Mouse (Mus musculus) midbrain, embryonic 14.5 days (tissue): Measurements from ENCODE around the gene Serpina3b. TPM values are rescaled to one million over a fixed set of nuclear protein-coding genes. Genes with fewer than 3 reads are reported as not detected.

Experiments
- ATAC-seq: fragments of 200-750 bp; cut with Nextera tagmentation; 2 replicates; pipeline ENCODE4 v1.8.0; 2017; ENCODE audit warnings: moderate number of reproducible peaks, moderate library complexity; ENCODE audit not compliant: low FRiP score, low TSS enrichment
- DNase-seq: peaks from one replicate; pipeline ENCODE4 v3.0.0-alpha.2; 2015
- H3K27ac ChIP-seq: fragments of 300-500 bp; sonication (generic); replicated peaks from 2 replicates; pipeline ENCODE4 v1.5.1; 2014; ENCODE audit warnings: mild to moderate bottlenecking, low read depth, low read length, moderate library complexity
- H3K27me3 ChIP-seq: fragments of 300-500 bp; sonication (generic); 2 replicates; pipeline ENCODE4 v1.6.1; 2014; ENCODE audit warnings: low read length, control low read depth, mixed read lengths; ENCODE audit not compliant: control insufficient read depth, insufficient read depth
- H3K36me3 ChIP-seq: fragments of 300-500 bp; sonication (generic); 2 replicates; pipeline ENCODE4 v1.6.1; 2014; ENCODE audit warnings: low read length, control low read depth; ENCODE audit not compliant: control insufficient read depth, insufficient read depth
- H3K4me1 ChIP-seq: fragments of 300-500 bp; sonication (generic); 2 replicates; pipeline ENCODE4 v1.6.1; 2014; ENCODE audit warnings: mild to moderate bottlenecking, antibody characterized with exemption, low read length, control low read depth; ENCODE audit not compliant: control insufficient read depth, insufficient read depth
- H3K4me2 ChIP-seq: fragments of 300-500 bp; sonication (generic); 2 replicates; pipeline ENCODE4 v1.6.1; 2014; ENCODE audit warnings: mild to moderate bottlenecking, low read length, moderate library complexity
- H3K4me3 ChIP-seq: fragments of 300-500 bp; sonication (generic); replicated peaks from 2 replicates; pipeline ENCODE4 v1.5.1; 2014; ENCODE audit warnings: low read depth, low read length
- H3K9ac ChIP-seq: fragments of 300-500 bp; sonication (generic); replicated peaks from 2 replicates; pipeline ENCODE4 v1.6.1; 2014; ENCODE audit warnings: mild to moderate bottlenecking, low read length, moderate library complexity
- H3K9me3 ChIP-seq: fragments of 300-500 bp; sonication (generic); 2 replicates; pipeline ENCODE4 v1.6.1; 2016; ENCODE audit warnings: low read length, control low read depth, mixed read lengths; ENCODE audit not compliant: control insufficient read depth
- WGBS: fragments of 180-500 bp; shearing (Covaris S2); extraction: QIAGEN DNeasy Blood & Tissue Kit; methylation state at CpG from one replicate; pipeline ENCODE4 v1.1.7; 2014; 5-methylcytosine and 5-hydroxymethylcytosine counted together
- polyA plus RNA-seq: library from polyadenylated mRNA; unstranded; fragments of >200 nt; fragmentation: Nextera tagmentation; extraction: Ambion mirVana; gene quantifications from 2 replicates; pipeline ENCODE4 v1.2.1, GENCODE M21; 2014

Serpina3b gene
- polyA plus RNA-seq, 1 experiment from 2014 or later, result not detected

- Histone ChIP-seq H3K36me3 (no peaks in the 10 kb centered on the region), H3K4me2 (no peak overlapping the region), H3K27ac (no peak overlapping the region), H3K9me3 (no peaks in the 10 kb centered on the region), H3K9ac (no peak overlapping the region), H3K4me1 (no peaks in the 10 kb centered on the region), H3K4me3 (no peak overlapping the region), H3K27me3 (no peaks in the 10 kb centered on the region)
- 83% methylated on average over 1 of the region's 1 CpGs for WGBS
- DNase-seq (no peak), ATAC-seq (no peak)
Measured at GRCm38 (mm10) chr12:104123097-104123496, 4.7 kb upstream of the Serpina3b start.

GRCm38 (mm10) chr12:104123996-104124395, 3.8 kb upstream of the Serpina3b start:
- H3K4me2 ChIP-seq, result no peak overlapping the region
- WGBS, result 83% methylated on average over 2 of the region's 2 CpGs
- no peaks in the 10 kb centered on the region for H3K36me3 ChIP-seq
- H3K27me3 ChIP-seq, result no peaks in the 10 kb centered on the region
- H3K9ac ChIP-seq, result no peak overlapping the region
- DNase-seq, result no peak
- H3K27ac ChIP-seq, result no peak overlapping the region
- no peaks in the 10 kb centered on the region for H3K4me1 ChIP-seq
- ATAC-seq, result no peak
- H3K9me3 ChIP-seq, result no peaks in the 10 kb centered on the region
- H3K4me3 ChIP-seq, result no peak overlapping the region

- ATAC-seq, result no peak
Measured at GRCm38 (mm10) chr12:104125021-104125560, 2.7 kb upstream of the Serpina3b start.

GRCm38 (mm10) chr12:104131041-104131440, 3.2 kb downstream of the Serpina3b start:
- H3K27me3 ChIP-seq, result no peaks in the 10 kb centered on the region
- H3K9me3 ChIP-seq, result no peaks in the 10 kb centered on the region
- DNase-seq (no peak), ATAC-seq (no peak)
- no peak overlapping the region for H3K4me2 ChIP-seq
- H3K4me3 ChIP-seq, result no peak overlapping the region
- no peaks in the 10 kb centered on the region for H3K36me3 ChIP-seq
- no peak overlapping the region for H3K27ac ChIP-seq
- no peaks in the 10 kb centered on the region for H3K4me1 ChIP-seq
- H3K9ac ChIP-seq, result no peak overlapping the region

More at GRCm38 (mm10) chr12:104125021-104125560, 2.7 kb upstream of the Serpina3b start:
- Histone ChIP-seq H3K4me3 (no peak overlapping the region), H3K36me3 (no peaks in the 10 kb centered on the region), H3K9me3 (no peaks in the 10 kb centered on the region), H3K27me3 (no peaks in the 10 kb centered on the region), H3K9ac (no peak overlapping the region), H3K4me1 (no peaks in the 10 kb centered on the region), H3K27ac (no peak overlapping the region), H3K4me2 (no peak overlapping the region)
- WGBS, result 88% methylated on average over 5 of the region's 5 CpGs
- no peak for DNase-seq

- Histone ChIP-seq H3K9ac (no peak overlapping the region), H3K27me3 (no peaks in the 10 kb centered on the region), H3K4me2 (no peak overlapping the region), H3K4me1 (no peaks in the 10 kb centered on the region), H3K27ac (no peak overlapping the region), H3K4me3 (no peak overlapping the region), H3K9me3 (no peaks in the 10 kb centered on the region), H3K36me3 (no peaks in the 10 kb centered on the region)
- DNase-seq (no peak), ATAC-seq (no peak)
- 82% methylated on average over 2 of the region's 2 CpGs for WGBS
Measured at GRCm38 (mm10) chr12:104138216-104138615, 10.4 kb downstream of the Serpina3b start.

GRCm38 (mm10) chr12:104140543-104141103, 12.8 kb downstream of the Serpina3b start:
- Histone ChIP-seq H3K9me3 (no peaks in the 10 kb centered on the region), H3K4me1 (no peaks in the 10 kb centered on the region), H3K4me2 (no peak overlapping the region), H3K36me3 (no peaks in the 10 kb centered on the region), H3K27ac (no peak overlapping the region), H3K4me3 (no peak overlapping the region), H3K27me3 (no peaks in the 10 kb centered on the region), H3K9ac (no peak overlapping the region)
- ATAC-seq (no peak), DNase-seq (no peak)
- 91% methylated on average over 4 of the region's 4 CpGs for WGBS

- H3K4me1 ChIP-seq, result no peaks in the 10 kb centered on the region
- H3K9me3 ChIP-seq, result no peaks in the 10 kb centered on the region
Measured at GRCm38 (mm10) chr12:104141506-104141905, 13.7 kb downstream of the Serpina3b start.

GRCm38 (mm10) chr12:104142427-104142826, 14.6 kb downstream of the Serpina3b start:
- Histone ChIP-seq H3K4me1 (no peaks in the 10 kb centered on the region), H3K27me3 (no peaks in the 10 kb centered on the region), H3K27ac (no peak overlapping the region), H3K9me3 (no peaks in the 10 kb centered on the region), H3K4me3 (no peak overlapping the region), H3K36me3 (no peaks in the 10 kb centered on the region), H3K9ac (no peak overlapping the region), H3K4me2 (no peak overlapping the region)
- ATAC-seq, result no peak
- WGBS, result 50% methylated on average over 1 of the region's 1 CpGs
- DNase-seq, result no peak

More at GRCm38 (mm10) chr12:104141506-104141905, 13.7 kb downstream of the Serpina3b start:
- no peak for ATAC-seq
- no peak for DNase-seq
- H3K9ac ChIP-seq, result no peak overlapping the region
- H3K27ac ChIP-seq, result no peak overlapping the region
- WGBS, result 77% methylated on average over 1 of the region's 1 CpGs
- H3K4me3 ChIP-seq, result no peak overlapping the region
- H3K4me2 ChIP-seq, result no peak overlapping the region
- no peaks in the 10 kb centered on the region for H3K36me3 ChIP-seq
- H3K27me3 ChIP-seq, result no peaks in the 10 kb centered on the region

GRCm38 (mm10) chr12:104143286-104143685, 15.5 kb downstream of the Serpina3b start:
- Histone ChIP-seq H3K4me2 (no peak overlapping the region), H3K9me3 (no peaks in the 10 kb centered on the region), H3K4me3 (no peak overlapping the region), H3K36me3 (no peaks in the 10 kb centered on the region), H3K9ac (no peak overlapping the region), H3K4me1 (no peaks in the 10 kb centered on the region), H3K27ac (no peak overlapping the region), H3K27me3 (no peaks in the 10 kb centered on the region)
- 79% methylated on average over 1 of the region's 1 CpGs for WGBS
- DNase-seq (no peak), ATAC-seq (no peak)
